Mouse (Mus musculus): ENCODE data around the gene Ptges.

DNA sequence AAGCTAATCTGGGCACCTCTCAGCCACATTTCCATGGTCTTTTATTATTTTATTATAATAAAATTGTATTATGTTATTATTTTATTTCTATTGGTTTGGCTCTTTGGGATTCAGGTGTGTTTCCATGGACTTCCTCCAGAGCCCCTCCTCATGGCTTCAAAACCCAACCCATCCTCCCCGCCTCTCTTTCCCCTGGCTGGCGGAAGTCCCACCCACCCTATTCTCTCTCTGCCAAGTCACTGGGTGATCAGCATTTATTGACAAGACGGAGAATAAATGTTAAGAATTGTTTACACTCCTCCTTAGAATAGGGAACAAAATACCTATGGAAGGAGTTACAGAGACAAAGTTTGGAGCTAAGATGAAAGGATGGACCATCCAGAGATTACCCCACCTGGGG is 7.1 kb upstream of the Ptges start:
- no peak for TF ChIP-seq POLR2A (IDR thresholded peaks at IDR 0.05; ENCODE audit: low read depth, low read length)
- no peak for TF ChIP-seq CTCF (IDR thresholded peaks at IDR 0.05; ENCODE audit: borderline replicate concordance, insufficient read depth, low read length)
